Mouse (Mus musculus): ENCODE measurements around the gene Ifitm1.
"Not testable (repeated sequence)": the region's sequence is repeated elsewhere in the genome, so short reads cannot be mapped to it uniquely, and the experiment has no call there.

The Ifitm1 gene

DNA sequence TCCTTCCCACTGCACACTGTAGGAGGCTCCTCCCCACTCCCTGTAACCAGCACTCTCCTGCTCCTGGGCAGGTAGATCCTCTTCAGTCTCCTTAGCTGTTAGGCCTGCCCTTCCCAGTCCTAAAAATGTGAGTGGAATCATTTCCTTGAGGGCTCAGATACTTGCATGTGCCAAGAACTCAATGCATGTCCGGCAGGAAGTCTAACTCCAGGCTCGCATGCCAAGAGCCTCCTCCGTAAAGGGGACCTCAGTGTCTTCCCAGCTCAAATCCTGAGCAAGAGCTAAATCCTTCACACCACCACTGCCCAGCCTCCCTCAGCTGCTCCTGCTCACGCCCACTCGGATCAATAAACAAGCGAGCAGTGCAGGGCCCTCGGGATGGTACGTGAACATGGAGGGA, 16.0 kb upstream of the Ifitm1 start:
- DNase-seq: no peak

GRCm38 (mm10) chr7:140951765-140952164, 15.3 kb upstream of the Ifitm1 start:
- DNase-seq: no peak

- DNase-seq: no peak
These were observed 14.6 kb upstream of the Ifitm1 start for GRCm38 (mm10) chr7:140952441-140952840.

- no peak for DNase-seq
These were observed 13.9 kb upstream of the Ifitm1 start for GRCm38 (mm10) chr7:140953133-140953532.

DNA sequence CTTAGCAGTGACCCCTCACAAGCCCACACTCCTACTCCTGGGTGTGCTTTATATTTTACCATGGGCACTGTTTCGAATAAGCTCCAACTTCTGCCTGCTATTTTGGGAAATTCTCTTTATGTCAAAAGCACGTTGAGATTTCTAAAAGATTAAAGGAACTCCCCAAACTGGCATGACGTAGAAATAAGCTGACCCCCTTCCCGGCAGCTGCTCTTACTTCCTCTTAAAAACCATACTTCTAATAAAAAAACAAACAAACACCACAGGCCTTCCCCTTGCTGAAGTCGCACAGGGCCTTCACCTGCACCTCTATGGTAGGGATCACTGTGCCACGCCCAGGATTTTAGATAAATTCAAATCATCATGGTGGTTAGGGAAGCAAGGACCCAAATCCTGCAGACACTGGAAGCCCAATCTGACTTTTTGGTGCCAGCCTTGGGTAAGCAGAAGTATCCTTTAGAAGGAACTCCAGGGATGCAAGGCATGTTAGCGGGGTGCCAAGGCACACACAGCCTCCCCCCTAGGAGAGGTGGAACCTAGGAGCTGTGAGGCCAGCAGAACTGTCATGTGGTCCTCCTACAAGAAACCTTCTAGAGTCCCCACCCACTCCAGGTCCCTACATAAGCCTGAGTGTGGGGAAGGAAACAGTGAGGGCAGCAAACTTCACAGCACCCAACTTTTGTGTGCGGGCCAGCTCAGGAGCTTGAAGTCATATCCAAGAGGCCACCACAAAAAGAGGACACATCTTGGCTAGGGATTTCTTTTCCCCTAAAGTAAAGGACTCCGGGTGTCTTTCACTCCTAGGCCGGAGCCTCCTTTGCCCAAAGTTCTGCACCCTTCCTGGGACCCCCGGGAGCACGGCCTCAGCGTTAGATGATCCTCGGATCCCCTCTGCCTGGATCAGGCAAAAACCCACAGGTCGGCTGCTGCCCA, 13.0 kb upstream of the Ifitm1 start:
- no peak for DNase-seq

- no peak for DNase-seq
These were observed 12.3 kb upstream of the Ifitm1 start for GRCm38 (mm10) chr7:140954733-140955071.

- no peak for DNase-seq
These were observed 11.7 kb upstream of the Ifitm1 start for GRCm38 (mm10) chr7:140955342-140955741.

- DNase-seq: no peak
These were observed 11.1 kb upstream of the Ifitm1 start, which contains the start of the genes Gm45717 and Ifitm2 for GRCm38 (mm10) chr7:140955758-140956555. TSS of gene Gm45717 (minus strand) at chr7:140955937. TSS of gene Ifitm2 (minus strand) at chr7:140955987.

- no peak for DNase-seq
These were observed 10.5 kb upstream of the Ifitm1 start for GRCm38 (mm10) chr7:140956556-140956869.

- peak; percentile 11 to 30 for DNase-seq
These were observed 7.7 kb upstream of the Ifitm1 start for GRCm38 (mm10) chr7:140959181-140959901.

- DNase-seq: no peak
These were observed 7.0 kb upstream of the Ifitm1 start for GRCm38 (mm10) chr7:140960026-140960425.

DNA sequence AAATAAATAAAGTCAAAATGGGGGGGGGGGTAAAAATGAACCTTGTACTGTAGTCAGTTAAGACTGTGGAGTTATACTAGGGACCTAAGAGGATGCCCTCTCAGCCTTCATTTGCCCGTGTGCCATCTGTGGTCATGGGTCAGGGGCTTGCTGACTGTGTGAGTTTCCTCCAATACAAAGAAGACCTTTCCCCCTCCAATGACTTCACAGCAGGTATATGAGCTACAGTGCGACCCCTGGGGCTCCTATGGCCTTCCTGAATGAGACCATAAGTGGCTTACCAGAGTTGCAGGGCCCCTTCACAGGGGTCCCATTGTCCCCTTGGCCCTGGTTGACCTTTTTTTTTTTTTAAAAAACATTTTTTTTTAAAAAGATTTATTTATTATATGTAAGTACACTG, 5.6 kb upstream of the Ifitm1 start:
- no peak for DNase-seq

GRCm38 (mm10) chr7:140962733-140963132, 4.3 kb upstream of the Ifitm1 start:
- no peak for DNase-seq

GRCm38 (mm10) chr7:140967862-140968591, 1.0 kb downstream of the Ifitm1 start:
- DNase-seq: no peak

DNA sequence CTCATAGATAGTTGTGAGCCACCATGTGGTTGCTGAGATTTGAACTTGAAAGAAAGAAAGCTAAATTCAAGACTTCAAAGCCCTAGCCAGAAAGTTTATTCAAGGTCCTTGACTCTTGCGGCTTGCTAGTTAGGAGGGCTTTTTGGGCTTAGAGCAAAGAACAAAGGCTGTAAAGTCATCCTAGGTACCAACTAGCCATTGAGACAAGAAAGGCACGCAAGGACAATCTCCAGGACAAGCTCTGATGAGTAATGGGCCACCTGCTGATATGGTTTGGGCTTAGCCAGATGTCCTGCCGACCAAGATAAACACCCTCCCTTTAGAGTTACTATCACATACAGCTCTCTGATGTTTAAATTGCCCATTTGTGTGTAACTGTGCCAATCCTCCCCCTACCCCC, 1.7 kb downstream of the Ifitm1 start:
- not testable (repeated sequence) for DNase-seq

DNA sequence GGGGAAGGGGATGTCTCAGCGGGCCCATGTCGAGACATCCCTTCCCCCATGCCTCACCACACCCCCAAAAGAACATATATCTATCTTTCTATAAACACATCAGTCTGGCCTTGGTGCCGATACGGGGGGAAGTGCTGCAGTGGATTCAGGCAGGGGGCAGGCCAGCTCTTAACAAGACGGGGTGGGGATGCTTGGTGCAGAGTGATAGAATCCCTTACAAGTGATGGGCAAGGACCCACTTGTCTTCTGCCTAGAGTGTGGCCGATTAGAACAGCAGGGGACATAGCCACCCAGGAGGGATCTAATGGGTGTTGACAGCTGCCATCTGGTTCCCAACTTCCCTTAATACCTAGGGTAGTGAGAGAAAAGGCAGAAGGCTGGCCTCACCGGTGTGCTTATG, 3.9 kb downstream of the Ifitm1 start:
- DNase-seq: no peak

DNA sequence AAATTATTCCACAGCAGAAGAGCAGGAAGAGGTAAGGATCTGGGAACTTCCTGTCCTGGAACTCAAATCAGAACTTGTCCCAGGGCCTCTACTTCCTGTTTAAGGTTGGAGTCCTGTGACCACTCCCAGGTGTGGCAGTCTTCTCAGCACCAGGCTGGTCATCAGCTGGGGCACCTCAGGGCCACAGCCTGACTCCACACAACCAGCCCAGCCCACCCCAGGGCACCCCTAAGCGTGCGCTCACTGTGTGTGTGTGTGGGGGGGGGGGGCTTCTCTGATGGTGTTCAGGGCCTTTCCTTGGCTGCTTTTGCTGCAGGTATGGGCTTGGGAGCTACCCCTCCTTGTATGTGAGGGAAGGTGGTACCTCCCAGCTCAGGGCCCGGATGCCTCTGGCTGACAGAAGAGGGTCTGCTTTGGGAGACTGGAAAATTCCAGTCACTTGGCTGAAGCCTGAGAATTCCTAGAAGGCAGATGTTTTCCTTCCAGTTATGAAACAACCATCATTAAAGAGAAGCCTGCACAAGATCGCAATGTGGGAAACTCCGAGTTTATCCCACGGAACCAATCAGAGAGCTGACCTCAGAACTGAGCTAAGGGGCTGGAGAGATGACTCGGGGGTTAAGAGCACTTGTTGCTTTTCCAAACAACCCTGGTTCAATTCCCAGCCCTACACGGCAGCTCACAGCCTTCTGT, 4.6 kb downstream of the Ifitm1 start:
- no peak for DNase-seq

- DNase-seq: no peak
These were observed 6.6 kb downstream of the Ifitm1 start for GRCm38 (mm10) chr7:140973396-140974165.

GRCm38 (mm10) chr7:140974940-140975339, 7.9 kb downstream of the Ifitm1 start:
- no peak for DNase-seq

GRCm38 (mm10) chr7:140975465-140975864, 8.4 kb downstream of the Ifitm1 start:
- DNase-seq: no peak

GRCm38 (mm10) chr7:140976720-140977119, 9.7 kb downstream of the Ifitm1 start:
- not testable (repeated sequence) for DNase-seq
